Mouse (Mus musculus) naive thymus-derived CD4-positive, alpha-beta T cell, adult 2 months (primary cell): ENCODE results near the gene Pole3.

Experiments
- DNase-seq: peaks from one replicate; pipeline ENCODE4 v3.0.0-alpha.2; 2011; ENCODE audit warnings: low read depth

The Pole3 gene

DNA sequence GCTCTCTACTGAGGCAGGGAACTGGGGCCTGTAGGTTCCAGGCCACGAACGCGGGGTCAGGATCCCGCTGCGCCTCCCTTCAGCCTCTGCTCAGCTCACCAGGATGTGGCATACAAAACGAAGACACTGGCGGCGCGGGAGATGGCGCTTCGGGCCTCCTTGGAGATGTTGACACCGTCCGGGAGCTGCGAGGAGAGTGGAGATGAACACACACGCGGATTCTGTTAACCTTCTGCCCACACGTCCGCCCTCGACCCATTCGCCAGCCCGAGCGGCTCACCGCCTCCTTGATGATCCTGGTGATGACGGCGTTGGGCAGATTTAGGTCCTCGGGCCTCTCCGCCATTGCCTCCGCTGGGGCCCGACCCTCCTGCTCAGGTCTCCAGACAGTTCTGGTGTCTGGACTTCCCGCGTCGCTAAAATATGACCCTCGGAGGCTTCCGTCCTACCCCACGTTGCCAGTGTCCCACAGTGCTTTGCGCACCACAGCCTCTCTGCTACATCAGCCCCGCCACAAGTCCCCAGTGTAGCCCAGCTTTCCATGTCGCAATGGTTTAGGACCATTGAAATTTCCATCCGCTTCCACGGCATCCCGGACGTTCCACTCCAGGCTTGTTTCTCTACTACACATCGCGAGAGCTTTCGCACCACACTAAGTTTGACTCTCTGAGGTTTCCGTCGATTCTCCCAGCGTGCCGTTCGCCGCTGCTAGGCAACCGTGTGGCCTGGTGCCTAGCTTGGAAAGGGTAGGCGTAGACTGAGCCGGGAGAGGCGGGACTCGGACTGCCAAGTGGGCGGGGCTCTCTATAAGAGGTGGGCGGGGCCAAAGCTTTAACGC, at the start of gene Pole3, which contains the start of gene 4933430I17Rik:
TSS of gene Pole3 (minus strand) at position 418 of the 838 bp plus-strand sequence.
TSS of gene 4933430I17Rik (plus strand) at position 719 of the 838 bp plus-strand sequence.
- peak; percentile 99 for DNase-seq

DNA sequence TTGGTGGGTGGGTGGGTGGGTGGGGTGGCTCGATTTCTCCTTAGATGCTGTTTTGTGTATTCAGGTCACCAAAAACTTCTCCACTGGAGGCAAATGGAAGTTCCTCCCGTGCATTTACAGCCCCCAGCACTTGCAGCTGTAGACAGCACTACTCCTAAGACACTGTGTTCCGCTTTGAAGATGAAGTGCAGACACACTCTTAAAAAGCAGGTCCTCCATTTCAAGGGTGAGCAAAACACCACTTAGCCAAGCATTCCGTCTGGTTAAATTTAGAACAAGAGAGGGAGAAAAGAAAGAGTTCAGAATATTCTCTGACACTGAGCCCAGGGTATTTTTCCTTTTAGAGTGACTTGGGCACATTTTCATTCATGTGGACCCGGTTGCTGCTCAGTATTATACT, 45.2 kb upstream of the Pole3 start:
- no peak for DNase-seq

DNA sequence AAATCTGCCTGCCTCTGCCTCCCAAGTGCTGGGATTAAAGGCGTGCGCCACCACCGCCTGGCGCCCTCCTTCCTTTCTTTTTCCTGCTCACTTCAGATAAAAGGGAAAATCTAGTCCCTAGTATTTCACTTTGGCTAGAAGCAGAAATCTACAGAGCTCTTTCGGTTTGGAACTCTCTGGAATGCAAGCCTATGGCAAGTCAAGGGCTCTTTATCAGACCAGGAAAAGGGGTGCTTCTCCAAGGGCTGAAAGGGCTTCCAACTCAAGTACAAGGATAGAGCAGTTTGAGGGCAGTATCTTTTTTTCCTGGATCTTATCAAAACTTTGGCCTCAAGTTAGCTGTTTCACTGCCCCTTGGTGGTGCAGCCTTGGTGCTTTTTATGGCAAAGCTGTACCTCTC, 44.7 kb upstream of the Pole3 start:
- no peak for DNase-seq

DNA sequence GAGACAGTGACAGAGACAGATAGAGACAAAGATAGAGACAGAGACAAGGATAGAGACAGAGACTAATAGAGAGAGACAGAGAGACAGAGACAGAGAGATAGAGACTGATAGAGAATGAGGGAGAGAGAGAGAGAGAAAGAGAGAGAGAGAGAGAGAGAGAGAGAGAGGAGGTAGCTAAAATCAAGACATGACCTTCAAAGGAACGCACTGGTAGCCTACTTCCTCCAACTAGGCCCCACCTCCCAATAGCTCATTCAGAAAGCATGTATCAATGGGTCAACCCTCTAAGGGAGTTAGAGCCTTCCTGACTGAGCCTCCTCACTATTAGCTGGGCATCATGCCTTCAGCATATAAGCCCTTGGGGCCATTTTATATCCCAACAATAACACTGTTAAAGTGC, 43.5 kb upstream of the Pole3 start:
- DNase-seq = peak; percentile 37

DNA sequence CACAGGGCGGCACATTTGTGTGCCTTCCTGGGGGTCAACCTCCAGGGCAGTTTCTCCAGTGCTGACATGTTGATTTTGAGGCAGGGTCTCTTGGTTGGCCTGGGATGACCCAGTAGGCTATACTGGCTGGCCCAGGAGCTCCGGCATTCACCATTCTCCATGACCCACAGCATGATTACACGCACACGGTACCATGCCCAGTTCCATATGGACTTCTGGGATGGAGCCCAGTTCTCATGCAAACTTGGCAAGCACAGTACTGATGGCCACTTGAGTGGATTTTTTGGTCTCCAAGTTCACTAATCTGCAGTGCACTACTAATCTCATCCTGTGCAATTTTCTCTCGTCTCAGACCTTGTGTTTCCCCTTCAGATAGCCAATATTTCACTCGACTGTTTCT, 42.8 kb upstream of the Pole3 start:
- no peak for DNase-seq

DNA sequence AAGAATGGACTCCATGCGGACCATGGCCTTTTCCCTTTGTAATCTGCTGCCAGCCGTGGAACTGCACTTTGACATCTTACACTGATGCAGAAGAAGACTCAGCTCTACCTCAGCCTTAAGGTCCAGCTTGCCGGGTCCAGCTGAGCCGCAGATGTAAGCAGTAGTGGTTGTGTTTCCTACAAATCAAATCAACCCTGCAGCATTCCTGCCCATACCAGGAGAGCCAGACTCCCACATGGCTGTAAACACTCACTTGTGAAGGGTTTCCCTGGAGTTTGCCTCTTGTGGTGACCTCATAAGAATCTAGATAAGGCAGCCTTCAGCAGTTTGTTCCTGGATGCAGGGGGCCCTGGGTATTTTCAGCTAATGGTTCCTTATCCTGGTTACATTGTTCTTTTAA, 41.7 kb upstream of the Pole3 start:
- no peak for DNase-seq

DNA sequence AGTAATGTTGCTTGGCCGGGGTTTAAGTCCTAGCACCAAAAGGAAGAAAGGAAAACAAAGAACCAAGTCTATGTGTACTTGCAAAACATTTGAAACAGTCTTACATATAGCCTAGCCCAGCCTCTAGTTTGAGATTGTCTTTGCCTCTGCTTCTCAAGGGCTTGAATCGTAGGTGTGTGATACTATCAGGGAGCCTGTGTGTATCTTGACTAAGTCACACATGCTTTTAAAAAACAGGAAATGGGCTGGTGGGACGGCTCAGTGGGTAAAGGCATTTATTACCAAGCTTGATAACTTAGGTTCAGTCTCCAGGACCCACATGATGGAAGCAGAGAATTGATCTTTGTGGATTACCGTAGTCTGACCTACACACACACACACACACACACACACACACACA, 37.1 kb upstream of the Pole3 start:
- peak; percentile 80 for DNase-seq

DNA sequence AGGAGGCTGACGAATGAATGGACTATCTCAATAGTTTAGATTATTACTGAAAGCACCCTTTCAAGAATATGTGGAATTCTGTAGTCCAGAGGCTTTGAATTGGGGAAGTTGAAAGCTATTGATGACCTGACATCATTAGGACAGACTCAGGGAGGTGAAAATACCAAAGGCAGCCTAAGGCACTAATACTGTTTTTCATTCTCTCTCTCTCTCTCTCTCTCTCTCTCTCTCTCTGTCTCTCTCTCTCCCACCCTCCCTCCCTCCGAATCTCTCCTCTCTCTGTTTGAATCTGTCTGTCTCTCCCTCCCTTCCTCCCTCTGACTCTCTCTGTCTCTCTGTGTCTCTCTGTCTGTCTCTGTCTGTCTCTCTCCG, 36.7 kb upstream of the Pole3 start:
- no peak for DNase-seq

DNA sequence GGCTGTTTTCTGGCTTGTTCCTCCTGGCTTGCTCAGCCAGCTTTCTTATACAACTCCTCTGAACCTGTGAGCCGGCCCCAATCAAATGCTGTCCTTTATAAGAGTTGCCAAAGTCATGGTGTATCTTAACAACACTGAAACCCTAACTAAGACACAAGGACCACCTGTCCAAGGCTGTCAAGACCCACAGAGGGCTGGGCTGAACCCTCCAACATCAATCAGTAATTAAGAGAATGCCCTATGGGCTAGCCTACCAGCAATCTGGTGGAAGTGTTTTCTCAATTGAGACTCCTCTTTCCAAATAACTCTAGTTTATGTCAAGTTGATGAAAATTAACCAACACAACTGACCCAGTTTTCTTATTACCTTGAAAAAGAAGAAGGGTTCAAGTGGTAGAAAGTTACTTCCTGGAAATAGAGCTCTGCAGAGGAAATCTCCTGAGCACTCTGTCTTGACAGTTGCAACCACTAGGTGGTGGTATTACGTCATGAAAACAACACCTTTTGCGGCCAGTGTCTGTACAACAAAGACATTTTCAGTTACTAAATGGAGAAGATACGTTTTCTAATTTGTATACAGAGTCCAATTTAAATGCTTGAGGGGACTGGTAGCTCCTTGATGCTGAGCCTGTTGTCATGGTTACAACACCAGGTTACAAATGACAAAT, 36.2 kb upstream of the Pole3 start:
- DNase-seq = peak; percentile 95

DNA sequence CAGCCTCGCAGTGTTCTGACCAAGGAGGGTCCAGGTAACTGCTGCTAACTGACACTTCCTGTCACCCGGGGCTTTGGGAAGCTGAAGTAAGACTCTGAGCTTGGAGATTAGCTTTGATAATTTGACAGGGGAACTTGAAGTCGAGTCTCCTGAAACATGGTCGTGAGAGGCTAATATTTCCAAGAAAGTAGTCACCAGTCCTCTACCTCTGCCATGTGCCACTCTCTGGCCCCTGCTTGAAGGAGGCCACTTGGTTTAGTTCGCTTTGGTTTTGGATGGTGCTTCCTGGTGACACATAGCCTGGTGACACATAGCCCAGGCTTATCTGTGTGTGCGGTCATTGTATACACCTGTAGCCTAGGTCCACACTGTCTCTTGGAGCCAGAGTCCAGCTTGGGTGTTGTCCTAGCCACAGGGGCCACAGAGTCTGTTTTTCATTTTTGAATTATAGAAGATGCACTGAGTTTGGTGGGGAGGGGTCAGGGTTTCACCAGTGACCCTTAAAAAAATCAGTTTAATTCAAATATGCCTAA, 35.0 kb upstream of the Pole3 start, which contains the start of gene Rgs3:
TSS of gene Rgs3 (plus strand) at position 51 of the 533 bp plus-strand sequence.
- DNase-seq = no peak

DNA sequence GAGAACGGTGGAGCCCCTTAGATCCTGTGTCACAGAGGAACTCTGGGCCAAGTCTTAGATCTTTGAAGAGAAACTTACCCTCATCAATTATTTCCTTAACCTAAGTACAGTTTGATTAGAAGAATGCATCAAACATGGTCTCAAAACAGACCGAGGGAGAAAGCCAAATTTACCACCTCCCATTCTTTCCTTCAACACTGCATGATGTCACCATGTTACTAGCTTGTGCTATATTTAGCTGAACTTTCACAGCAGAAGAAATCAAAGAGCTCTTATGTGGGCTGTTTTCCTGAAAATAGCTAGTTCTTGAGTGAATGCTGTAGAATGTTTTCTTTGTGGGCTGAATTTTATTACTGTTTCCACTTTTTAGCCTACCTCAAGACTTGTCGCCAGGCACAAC, 32.6 kb upstream of the Pole3 start:
- peak; percentile 57 for DNase-seq

DNA sequence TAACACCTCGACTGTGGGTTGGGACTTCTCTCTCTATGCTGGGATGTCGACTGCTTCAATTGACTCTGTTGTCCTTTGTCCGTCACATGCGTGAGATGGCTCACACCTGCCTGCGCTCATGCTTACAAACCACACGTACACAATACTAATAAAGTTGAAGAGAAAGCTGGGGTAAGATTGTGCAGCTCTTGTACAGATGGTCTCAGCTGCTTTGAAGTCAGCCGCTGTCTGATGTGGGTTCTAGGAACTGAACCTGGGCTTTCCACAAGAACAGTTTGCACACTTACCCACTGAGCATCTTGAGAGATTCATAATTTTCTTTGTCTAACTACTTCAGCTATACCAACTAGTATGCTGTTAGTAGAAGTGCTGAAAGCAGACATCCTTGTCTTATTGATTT, 27.1 kb upstream of the Pole3 start:
- DNase-seq = peak; percentile 72

DNA sequence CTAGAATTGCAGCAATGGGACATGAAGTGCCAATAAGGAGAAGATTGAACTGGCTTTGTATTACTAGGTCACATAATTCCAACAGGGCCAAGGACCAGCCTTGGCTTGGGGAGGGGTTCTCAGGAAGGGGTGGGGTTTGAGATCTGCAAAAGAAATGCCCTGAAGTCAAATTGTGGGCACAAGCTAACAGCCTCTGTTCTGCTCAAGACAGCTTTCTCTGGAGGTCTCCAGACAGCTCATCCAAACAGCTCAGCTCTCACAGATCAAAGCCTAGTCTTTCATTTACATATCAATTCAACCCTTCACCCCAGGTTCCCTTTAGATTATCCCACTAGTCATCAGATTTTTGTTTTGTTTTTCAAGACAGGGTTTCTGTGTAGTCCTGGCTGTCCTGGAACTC, 19.9 kb upstream of the Pole3 start:
- no peak for DNase-seq

DNA sequence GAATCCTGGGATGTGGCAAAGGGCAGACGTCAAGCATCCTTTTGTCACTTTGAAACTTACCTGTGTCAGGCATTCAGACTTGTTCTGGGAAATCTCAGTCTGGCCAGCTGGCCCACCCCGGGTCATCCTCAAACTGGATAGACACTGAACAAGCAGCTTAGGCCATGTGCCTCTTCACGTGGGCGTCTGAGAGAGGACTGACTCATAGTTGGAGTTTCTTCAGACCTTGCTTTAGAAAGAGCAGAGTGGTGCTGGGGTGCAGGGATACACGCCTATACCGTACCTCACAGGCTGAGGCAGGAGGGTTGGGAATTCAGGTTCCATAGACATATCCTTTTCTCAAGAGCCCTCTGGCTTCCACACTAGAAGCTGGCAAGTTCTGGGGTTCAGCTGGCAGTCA, 18.9 kb upstream of the Pole3 start:
- DNase-seq = no peak

DNA sequence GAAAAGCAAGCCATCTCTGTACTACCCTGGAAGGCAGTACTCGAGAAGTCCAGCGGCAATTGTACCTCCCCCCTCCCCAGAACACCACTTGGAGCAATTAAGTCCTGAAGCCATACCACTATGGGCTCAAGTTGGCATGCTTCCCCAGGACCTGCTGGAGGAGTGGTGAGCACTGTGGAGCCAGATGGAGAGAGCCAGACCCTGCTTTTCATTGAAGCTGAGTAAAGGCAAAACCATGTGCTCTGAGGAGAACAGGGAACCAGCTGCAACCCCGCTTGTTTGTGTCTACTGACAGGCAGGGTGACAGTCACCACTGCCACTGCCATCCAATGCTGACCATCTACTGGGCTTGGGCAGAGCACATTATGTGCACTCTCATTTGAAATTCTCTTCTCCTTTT, 16.9 kb upstream of the Pole3 start:
- DNase-seq = no peak

DNA sequence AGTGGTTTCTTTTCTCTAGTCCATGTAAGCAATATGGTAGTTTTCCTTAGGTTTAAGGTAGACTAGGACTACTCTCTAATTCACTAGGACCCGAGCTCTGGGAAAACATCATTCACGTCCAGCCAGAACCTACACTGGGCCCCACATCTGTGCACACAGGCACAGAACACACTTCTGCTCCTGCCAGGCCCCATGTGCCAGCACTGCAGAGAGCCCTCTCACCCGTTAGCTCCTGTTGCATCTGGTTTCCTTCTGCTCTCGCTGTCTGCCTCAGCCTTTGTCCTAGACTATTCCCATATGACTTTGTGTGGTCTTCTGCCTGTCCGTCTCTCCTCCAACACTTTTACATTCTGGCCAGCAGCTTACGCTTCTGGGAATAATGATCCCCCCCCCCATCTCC, 8.9 kb upstream of the Pole3 start:
- DNase-seq = no peak

DNA sequence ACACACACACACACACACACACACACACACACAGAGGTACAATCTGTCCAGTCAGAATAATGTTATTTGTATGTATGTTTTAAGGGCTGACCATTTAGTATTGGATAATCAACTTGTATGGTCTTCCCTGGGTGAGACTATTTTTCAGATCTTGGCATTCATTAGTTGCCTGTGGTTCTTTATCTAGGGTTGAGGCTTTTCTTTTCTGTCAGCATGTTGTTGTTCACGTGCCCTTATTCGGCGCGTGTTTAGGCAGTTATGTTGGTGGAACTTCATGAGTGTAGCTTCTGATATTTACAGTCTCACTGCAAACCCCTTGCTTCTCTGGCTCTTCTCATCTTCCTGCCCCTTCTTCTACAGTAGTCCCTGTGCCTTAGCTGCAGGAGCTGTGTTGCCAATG, 2.8 kb upstream of the Pole3 start:
- DNase-seq = no peak

DNA sequence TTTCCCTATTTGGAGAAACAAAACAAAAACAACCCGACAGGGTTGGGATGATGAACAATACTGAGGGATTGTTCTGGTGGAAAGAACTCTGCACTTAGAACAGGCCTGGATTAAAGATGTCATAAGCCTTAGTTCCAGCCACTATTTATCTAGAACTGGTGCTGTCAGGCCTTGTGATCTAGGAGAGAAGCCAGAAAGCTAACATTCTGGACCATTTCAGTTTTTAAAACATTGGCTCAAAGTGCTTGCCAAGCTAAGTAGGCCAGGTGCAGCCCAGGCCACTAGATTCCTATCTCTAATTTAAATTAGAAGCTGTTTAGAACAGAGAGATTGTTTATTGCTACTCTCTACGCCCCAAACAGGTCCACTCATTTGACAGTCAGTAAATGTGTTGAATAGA, 1.4 kb upstream of the Pole3 start:
- DNase-seq = no peak

DNA sequence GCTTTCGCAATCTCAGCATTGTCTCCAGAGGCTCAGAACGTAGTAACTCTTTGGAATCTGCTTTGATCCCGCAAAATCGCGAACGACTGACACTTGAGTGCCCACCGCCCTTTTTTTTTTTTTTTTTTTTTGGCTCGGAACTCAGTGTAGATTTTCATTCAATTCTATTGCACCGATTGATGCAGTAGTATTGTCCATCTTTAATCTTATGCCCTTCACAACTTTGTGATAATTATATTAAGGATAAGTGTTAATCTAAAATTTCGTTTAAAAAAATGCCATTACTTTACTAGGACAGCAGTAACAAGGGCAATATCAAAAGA, 582 bp upstream of the Pole3 start:
- no peak for DNase-seq

DNA sequence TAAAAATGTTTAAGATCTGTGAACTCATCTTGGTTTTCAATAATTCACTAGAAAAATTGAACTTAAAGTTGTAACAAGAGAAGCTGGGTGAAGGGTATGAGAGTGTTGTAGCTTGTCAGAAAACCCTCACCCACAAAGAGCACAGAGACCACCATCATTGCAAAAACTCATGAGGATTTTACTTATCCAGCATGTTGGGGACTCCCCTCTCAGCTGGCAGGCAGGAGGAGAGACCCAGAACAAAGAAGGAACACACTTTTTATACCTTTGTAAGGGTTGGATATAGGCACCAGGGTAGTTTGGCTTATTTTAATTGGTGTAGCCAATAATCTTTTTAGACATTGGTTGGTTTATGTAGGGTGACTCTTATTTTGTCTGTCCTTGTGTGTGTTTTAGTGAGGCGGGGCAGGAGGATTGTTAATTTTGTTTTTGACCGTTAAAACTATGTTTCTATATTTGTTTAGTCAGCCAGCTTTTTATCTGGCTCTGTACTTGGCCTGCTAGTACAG, 3.9 kb downstream of the Pole3 start:
- DNase-seq = no peak

DNA sequence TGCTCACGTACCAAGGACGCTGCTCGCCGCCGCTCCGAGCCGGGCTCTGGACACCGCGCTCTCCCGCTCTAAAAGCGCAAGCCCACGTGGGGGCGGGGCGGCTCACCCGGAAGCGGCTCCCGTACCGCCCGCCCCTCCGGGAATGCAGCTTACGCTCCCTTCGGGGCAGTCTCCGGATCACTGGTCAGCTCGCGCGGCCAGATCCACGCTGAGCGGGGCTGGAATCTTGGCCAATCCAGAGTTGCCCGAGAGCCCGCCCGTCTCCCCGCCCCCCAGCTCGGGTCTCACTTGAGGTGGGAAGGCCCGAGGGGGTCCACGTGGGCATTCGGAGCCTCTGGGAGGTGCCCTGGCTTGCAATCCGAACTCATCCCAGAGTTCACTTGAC, 5.0 kb downstream of the Pole3 start, which contains the start of gene Alad:
TSS of gene Alad (minus strand) at position 70 of the 385 bp plus-strand sequence.
- peak; percentile 75 for DNase-seq

DNA sequence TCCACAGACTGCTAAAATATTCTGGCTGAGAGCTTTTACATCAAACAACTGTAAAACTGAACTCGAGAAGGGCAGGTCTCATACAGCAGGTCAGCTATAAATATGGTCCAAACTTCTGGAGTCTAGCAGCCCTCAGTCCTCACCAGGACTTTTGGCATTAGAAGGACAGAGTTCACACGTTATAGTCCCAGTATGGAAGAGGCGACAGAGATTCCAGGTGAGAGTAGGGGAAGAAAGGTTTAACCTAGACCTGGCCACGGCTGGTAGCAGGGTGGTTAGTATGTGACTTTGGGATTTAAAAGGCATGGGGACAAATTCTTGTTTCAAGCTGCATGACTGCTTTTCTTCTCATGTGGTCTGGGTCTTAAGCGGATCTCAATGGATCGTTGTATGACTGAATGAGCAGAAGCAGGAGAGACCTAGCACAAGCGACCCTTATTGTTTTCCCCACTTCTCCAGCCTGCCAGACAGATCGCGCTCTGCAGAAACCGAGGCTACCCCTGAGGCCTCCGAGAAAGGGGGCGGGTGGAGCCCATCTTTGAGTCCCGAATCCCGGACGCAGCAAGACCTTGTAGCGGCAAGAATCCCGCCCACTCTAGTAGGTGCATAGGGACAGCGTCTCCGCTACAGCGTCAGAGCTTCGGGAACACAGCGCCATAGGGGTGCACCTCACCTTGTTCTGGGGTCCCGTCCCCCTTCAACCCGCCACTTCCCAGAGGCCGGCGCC, 5.6 kb downstream of the Pole3 start:
- no peak for DNase-seq
